Mouse (Mus musculus) embryonic facial prominence, embryonic 12.5 days (tissue): ENCODE measurements around the gene Zfp651. TPM values are rescaled to one million over a fixed set of nuclear protein-coding genes. Genes with fewer than 3 reads are reported as not detected.

Source experiments
- ATAC-seq: fragments of 200-750 bp; cut with Nextera tagmentation; 2 replicates; pipeline ENCODE4 v1.8.0; 2017; ENCODE audit not compliant: insufficient number of reproducible peaks, insufficient read depth, low FRiP score, low TSS enrichment
- H3K27ac ChIP-seq: fragments of 300-500 bp; sonication (generic); 2 replicates; pipeline ENCODE4 v1.5.1; 2016; ENCODE audit warnings: mild to moderate bottlenecking
- H3K27me3 ChIP-seq: fragments of 300-500 bp; sonication (generic); 2 replicates; pipeline ENCODE4 v1.6.1; 2016; ENCODE audit warnings: mild to moderate bottlenecking, moderate library complexity
- H3K36me3 ChIP-seq: fragments of 300-500 bp; sonication (generic); 2 replicates; pipeline ENCODE4 v1.6.1; 2016; ENCODE audit warnings: mild to moderate bottlenecking
- H3K4me1 ChIP-seq: fragments of 300-500 bp; sonication (generic); 2 replicates; pipeline ENCODE4 v1.6.1; 2016
- H3K4me2 ChIP-seq: fragments of 300-500 bp; sonication (generic); replicated peaks from 2 replicates; pipeline ENCODE4 v1.6.1; 2016; ENCODE audit warnings: mild to moderate bottlenecking, moderate library complexity
- H3K4me3 ChIP-seq: fragments of 300-500 bp; sonication (generic); 2 replicates; pipeline ENCODE4 v1.5.1; 2016; ENCODE audit warnings: mild to moderate bottlenecking
- H3K9ac ChIP-seq: fragments of 300-500 bp; sonication (generic); 2 replicates; pipeline ENCODE4 v1.6.1; 2016; ENCODE audit warnings: mild to moderate bottlenecking, moderate library complexity
- H3K9me3 ChIP-seq: fragments of 300-500 bp; sonication (generic); 2 replicates; pipeline ENCODE4 v1.6.1; 2016; ENCODE audit warnings: mild to moderate bottlenecking, moderate library complexity
- WGBS: fragments of 180-500 bp; shearing (Covaris S2); methylation state at CpG from one replicate; pipeline ENCODE4 v1.1.7; 2016; 5-methylcytosine and 5-hydroxymethylcytosine counted together
- polyA plus RNA-seq: library from polyadenylated mRNA; unstranded; fragments of >200 nt; fragmentation: Nextera tagmentation; extraction: Ambion mirVana; gene quantifications from 2 replicates; pipeline ENCODE4 v1.2.1, GENCODE M21; 2016

The Zfp651 gene
- 15.4 and 20.1 TPM in 2 replicates for polyA plus RNA-seq

DNA sequence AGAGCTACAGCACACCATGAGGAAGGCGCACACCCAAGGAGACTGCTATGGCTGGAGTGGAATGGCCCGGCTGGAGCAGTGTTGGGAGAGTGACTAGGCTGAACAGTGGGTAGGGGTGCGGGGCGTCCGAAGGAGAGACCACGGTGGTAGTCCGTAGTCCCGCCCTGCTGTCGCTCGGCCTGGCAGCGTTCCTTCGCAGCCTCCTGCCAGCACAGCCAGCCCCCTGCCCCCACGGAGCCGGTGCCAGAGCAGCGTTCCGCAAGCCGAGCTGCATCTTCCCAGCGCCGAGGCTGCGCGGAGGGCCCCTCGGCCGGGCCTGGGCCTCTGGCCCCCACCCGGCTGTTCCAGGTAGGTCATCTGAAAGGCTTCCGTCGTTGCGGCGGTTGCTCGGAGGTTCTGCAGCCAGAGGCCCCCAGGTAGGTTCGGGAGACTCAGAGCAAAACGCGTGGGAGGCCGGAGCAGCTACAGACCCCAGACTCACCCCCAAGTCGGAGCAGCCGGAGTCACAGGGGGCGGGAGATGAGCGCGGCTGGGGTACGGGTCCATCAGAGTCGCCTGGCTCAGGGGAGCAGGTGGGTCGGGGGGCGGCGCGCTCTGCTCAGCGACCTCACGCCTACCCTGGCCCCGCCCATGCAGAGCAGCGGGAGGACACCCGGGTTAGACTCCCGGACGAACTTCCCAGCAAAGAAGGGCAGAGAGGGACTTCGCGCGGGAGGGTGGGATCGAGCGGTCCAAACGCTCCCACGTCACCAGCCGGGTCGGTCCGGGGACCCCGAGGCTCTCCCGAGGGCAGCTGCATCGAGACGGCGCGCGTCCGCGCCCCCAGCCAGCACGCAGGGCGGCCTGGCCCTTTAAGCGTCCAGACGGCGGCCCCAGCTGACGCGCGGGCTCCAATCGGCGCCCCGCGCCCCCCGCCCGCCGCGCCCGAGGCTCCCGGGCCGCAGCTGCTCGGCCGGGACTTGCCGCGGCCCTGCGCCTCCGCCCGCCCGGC is at the start of gene Zfp651:
Gene Zfp651, plus strand, starts transcription at position 240 of the 991 bp plus-strand sequence.
- Histone ChIP-seq H3K27ac (peak within 1 kb of the TSS; percentile 94), H3K36me3 (peaks cover 42% of the 10 kb centered on the region), H3K4me3 (peak within 1 kb of the TSS; percentile 86), H3K27me3 (no peaks in the 10 kb centered on the region), H3K4me1 (peaks cover 36% of the 10 kb centered on the region), H3K4me2 (peak within 1 kb of the TSS; percentile 83), H3K9me3 (no peaks in the 10 kb centered on the region), H3K9ac (peak within 1 kb of the TSS; percentile 93)
- under 1% methylated on average over 97 of the region's 97 CpGs for WGBS
- ATAC-seq, result peak; percentile 63

DNA sequence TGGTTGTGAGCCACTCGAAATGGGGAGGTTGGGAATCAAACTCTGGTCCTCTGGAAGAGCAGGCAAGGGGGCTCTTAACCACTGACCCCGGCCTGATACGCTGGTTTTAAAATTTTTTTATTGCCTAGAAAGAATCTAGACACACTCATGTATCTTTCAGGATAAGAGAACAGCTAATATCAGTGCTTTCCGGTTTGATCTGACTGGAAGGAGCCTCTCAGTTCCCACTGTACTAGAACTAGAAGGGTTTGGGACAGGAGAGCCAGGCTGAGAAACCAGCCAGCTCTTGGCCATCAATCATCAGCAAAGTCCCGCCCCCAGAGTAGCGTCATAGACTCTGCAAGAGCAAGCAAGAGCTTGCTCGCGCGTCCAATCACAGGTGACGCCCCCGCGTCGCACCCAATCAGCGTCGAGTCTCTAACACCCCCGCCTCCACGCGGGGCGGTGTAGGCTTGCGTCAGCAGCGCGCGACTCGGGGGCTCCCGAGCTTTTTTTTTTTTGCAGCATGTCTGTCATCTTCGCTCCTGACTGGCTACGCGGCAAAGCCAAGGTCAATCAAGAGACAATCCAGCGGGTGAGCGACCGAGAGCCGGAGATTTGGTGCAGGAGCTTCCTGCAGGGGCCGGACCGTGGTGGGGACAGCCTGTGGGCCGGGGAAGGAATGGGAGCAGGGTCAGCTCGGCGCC is 49.1 kb upstream of the Zfp651 start, which contains the start of gene Ss18l2:
Gene Ss18l2, plus strand, starts transcription at position 432 of the 686 bp plus-strand sequence.
- Histone ChIP-seq H3K27ac (peak within 1 kb of the TSS; percentile 92), H3K4me3 (peak within 1 kb of the TSS; percentile 91), H3K9me3 (no peaks in the 10 kb centered on the region), H3K27me3 (no peaks in the 10 kb centered on the region), H3K36me3 (peaks cover 10% of the 10 kb centered on the region; the same call in 1 of the 2 replicates), H3K4me1 (peaks cover 23% of the 10 kb centered on the region), H3K9ac (peak within 1 kb of the TSS; percentile 89), H3K4me2 (peak within 1 kb of the TSS; percentile 82)
- 5% methylated on average over 37 of the region's 37 CpGs for WGBS
- peak; percentile 94 for ATAC-seq

DNA sequence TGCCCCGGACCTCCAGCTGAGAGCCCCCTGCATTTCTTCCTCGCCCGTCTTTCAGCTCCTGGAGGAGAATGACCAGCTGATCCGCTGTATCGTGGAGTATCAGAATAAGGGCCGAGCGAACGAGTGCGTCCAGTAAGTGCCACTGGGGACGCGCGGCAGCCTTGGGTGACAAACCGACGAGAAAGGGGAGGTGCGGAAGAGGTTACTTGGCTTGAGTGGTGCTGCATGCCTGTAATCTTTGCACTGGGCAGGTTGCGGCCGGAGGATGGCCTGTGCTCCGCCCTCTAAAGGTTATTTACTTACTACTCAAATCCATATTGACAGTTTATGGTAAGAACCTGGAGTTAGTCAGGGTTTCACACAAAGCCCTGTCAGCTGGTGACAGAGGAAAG is 48.5 kb upstream of the Zfp651 start:
- Histone ChIP-seq H3K27me3 (no peaks in the 10 kb centered on the region), H3K4me3 (peak overlapping the region; percentile 91), H3K4me2 (peak overlapping the region; percentile 82), H3K27ac (peak overlapping the region; percentile 92), H3K4me1 (peaks cover 18% of the 10 kb centered on the region), H3K9me3 (no peaks in the 10 kb centered on the region), H3K9ac (peak overlapping the region; percentile 89), H3K36me3 (peaks cover 10% of the 10 kb centered on the region; the same call in 1 of the 2 replicates)
- 0 out of 2 replicates have a peak, but pooled peaks have one; percentile 2 for ATAC-seq
- under 1% methylated on average over 18 of the region's 18 CpGs for WGBS

DNA sequence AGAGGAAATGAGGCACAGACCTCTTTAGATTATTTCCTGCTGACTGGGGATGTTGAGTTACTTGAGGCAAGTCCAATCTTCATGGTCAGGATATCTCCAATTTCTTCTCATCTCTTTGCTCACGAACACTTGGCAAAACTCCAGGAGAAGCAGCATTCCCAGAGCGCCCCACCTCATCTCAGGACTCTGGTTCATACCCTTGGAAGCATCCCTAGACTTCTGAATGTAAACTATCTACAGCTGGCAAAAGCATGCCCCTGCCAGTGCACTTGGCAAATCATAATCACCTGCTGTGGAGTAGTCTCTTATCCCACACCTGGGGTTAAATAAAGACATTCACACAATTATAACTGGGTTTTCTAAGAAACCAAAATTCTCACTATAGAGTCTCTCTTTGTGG is 42.1 kb upstream of the Zfp651 start:
- no peak for ATAC-seq
- WGBS, result 81% methylated on average over 2 of the region's 2 CpGs

DNA sequence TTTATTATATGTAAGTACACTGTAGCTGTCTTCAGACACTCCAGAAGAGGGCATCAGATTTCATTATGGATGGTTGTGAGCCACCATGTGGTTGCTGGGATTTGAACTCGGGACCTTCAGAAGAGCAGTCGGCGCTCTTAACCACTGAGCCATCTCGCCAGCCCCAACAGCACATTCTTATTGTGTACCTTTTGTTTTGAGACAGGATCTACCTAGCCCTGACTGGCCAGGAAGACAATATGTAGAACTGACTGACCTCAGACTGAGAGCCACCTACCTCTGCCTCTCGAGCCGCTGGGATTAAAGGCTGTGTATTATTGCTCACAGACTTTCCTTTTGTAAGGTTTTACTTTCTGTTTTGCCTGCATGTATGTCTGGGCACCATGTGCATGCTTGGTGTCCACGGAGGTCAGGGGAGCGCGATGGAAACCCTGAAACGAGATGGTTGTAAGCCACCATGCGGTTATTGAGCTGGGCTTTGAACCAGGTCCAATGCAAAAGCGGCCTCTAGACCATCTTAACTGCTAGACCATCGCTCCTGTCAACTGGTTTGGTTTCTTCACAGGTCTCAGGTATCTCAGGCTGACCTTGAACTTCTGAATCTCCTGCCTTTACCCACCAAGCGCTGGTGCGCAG is 40.9 kb upstream of the Zfp651 start:
- Histone ChIP-seq H3K4me3 (peak overlapping the region; percentile 98), H3K9ac (peak overlapping the region; percentile 98), H3K27ac (peak overlapping the region; percentile 91), H3K27me3 (no peaks in the 10 kb centered on the region), H3K36me3 (peaks cover 6% of the 10 kb centered on the region), H3K4me2 (peak overlapping the region; percentile 88), H3K4me1 (peaks cover 7% of the 10 kb centered on the region; the same call in 1 of the 2 replicates), H3K9me3 (no peaks in the 10 kb centered on the region)
- WGBS, result 64% methylated on average over 15 of the region's 15 CpGs
- ATAC-seq, result 0 out of 2 replicates have a peak, but pooled peaks have one; percentile 1

More for the DNA sequence above, 42.1 kb upstream of the Zfp651 start:
- Histone ChIP-seq H3K27ac (no peak overlapping the region), H3K27me3 (no peaks in the 10 kb centered on the region), H3K9ac (no peak overlapping the region), H3K4me3 (no peak overlapping the region), H3K4me2 (no peak overlapping the region), H3K36me3 (peaks cover 10% of the 10 kb centered on the region), H3K4me1 (peaks cover 7% of the 10 kb centered on the region; the same call in 1 of the 2 replicates), H3K9me3 (no peaks in the 10 kb centered on the region)

DNA sequence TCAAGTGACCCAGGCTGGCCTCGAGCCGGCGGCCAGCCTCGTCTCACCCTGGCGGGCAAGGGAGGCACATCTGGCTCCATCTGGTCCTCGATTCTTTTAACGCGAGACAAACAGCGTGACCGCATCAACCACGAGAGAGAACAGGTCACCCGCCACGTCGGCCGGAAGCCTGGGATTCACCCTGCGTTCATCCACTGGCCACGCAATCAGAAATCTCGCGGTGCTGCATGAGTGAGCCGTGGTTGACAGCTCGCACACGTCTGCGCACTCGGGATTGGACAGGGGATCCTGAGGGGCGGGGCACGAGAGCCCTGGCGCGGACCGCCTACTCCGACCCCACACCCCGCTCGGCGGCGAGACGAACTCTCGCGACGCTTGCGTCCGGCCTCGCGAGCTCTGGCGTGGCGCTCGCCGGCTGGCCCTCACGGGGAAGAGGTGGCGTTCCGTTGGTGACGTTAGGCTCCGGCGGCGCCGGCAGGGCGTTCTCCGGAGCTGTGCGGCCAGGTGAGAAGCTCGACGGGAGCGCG is 40.3 kb upstream of the Zfp651 start, which contains the start of gene Nktr:
Gene Nktr, plus strand, starts transcription at position 378 of the 527 bp plus-strand sequence.
- peak; percentile 98 for ATAC-seq
- Histone ChIP-seq H3K9me3 (no peaks in the 10 kb centered on the region), H3K27ac (peak within 1 kb of the TSS; percentile 96), H3K4me1 (peaks cover 7% of the 10 kb centered on the region; the same call in 1 of the 2 replicates), H3K27me3 (no peaks in the 10 kb centered on the region), H3K4me2 (peak within 1 kb of the TSS; percentile 88), H3K4me3 (peak within 1 kb of the TSS; percentile 98), H3K9ac (peak within 1 kb of the TSS; percentile 98), H3K36me3 (no peaks in the 10 kb centered on the region; the same call in none of the 2 replicates)
- WGBS, result under 1% methylated on average over 47 of the region's 61 CpGs

DNA sequence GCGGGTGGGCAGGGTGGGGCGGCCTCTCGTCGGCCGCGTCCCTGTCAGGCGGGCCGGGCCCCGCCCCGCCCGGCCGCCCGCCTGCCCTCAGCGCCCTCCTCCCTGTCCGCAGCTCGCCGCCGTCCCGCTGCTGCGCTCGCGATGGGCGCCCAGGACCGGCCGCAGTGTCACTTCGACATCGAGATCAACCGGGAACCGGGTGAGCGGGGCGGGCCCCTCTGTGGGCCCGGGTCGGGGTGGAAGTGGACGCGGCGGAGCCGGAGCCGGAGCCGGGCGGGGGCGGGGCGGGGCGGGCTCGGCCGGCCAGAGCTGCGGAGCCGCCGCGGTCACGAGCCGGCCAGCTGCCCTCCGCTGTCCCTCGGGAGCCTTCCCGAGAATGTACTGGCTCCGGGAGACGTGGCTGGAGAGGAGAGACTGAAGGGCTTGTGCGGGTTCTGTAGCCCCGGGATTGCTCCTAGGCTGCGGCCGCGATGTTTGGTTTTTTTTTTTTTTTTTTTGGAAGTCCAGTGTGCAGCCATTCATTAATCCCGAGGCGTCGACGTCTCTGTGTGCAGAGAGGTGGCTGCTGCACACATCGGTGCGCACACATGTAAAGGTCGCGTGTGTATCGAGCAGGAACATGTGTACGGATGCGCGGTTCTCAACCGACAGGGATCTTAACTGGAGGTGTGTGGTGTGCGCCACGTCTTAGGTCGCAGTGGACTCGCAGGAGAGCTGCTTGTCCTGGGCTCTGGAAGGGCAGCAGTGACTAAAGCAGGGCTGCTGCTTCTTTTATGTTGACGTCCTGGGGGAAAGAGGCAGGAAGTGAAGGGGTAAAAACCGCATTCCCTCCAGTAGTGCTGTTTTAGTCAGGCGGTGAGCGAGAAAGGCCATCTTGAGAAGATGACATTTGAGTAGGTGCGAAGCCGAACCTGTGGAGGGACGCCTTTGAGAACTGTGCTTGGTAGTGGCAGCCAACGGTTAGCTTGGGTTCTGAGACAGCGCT is 39.5 kb upstream of the Zfp651 start:
- peak; percentile 76 for ATAC-seq
- no peaks in the 10 kb centered on the region for H3K27me3 ChIP-seq
- H3K4me2 ChIP-seq, result peak overlapping the region; percentile 88
- no peaks in the 10 kb centered on the region for H3K9me3 ChIP-seq
- peak overlapping the region; percentile 98 for H3K9ac ChIP-seq
- H3K36me3 ChIP-seq, result no peaks in the 10 kb centered on the region; the same call in 1 of the 2 replicates
- H3K4me3 ChIP-seq, result peak overlapping the region; percentile 98
- H3K4me1 ChIP-seq, result peaks cover 7% of the 10 kb centered on the region; the same call in 1 of the 2 replicates
- H3K27ac ChIP-seq, result peak overlapping the region; percentile 96
- WGBS, result under 1% methylated on average over 74 of the region's 87 CpGs

DNA sequence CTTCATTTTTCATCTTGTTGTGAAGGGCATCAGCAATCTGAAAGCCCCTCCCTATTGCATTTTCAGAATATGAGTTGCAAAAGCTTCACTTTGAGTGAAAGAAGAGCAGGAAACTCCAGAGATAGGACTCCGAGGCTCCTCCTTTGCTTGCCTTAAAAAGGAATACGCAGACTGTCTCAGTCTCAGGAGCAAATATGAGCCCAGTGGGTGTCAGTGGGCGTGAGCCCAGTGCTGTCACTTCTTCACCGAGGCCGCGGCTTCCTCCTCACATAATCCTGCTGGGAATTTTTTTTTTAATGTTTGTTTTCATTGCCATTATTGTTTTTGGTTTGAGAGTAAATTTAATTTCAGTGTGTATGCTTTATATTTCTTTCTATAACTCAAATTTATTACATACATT is 18.6 kb upstream of the Zfp651 start:
- no peaks in the 10 kb centered on the region for H3K27me3 ChIP-seq
- H3K36me3 ChIP-seq, result peaks cover 50% of the 10 kb centered on the region
- no peak overlapping the region for H3K9ac ChIP-seq
- no peaks in the 10 kb centered on the region for H3K4me1 ChIP-seq
- H3K9me3 ChIP-seq, result no peaks in the 10 kb centered on the region
- no peak overlapping the region for H3K4me3 ChIP-seq
- no peak overlapping the region for H3K4me2 ChIP-seq
- H3K27ac ChIP-seq, result no peak overlapping the region
- no peak for ATAC-seq
- WGBS, result 90% methylated on average over 6 of the region's 6 CpGs

DNA sequence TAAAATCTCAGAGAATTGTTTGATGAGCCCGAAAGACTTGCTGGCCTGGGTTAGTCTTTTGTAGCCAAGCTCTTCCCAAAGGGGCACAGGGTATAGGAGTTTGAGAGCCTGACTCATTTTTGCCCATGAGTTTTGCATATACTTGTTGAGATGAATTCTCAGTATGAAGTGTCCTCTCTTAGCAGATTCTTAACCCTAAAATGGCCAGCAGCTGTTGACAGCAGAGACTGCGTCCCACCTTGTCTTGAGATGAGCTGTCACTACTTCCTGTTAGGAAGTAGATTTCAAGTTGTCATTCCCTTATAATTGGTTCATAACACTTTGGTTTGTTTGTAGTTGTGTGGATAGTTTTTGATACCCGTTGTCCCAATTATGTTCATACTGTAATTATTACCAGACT is 18.0 kb upstream of the Zfp651 start:
- no peak for ATAC-seq
- WGBS, result 90% methylated on average over 3 of the region's 3 CpGs
- H3K36me3 ChIP-seq, result peaks cover 54% of the 10 kb centered on the region
- H3K4me2 ChIP-seq, result no peak overlapping the region
- H3K27me3 ChIP-seq, result no peaks in the 10 kb centered on the region
- H3K9ac ChIP-seq, result no peak overlapping the region
- no peak overlapping the region for H3K27ac ChIP-seq
- no peaks in the 10 kb centered on the region for H3K9me3 ChIP-seq
- H3K4me3 ChIP-seq, result no peak overlapping the region
- H3K4me1 ChIP-seq, result no peaks in the 10 kb centered on the region

DNA sequence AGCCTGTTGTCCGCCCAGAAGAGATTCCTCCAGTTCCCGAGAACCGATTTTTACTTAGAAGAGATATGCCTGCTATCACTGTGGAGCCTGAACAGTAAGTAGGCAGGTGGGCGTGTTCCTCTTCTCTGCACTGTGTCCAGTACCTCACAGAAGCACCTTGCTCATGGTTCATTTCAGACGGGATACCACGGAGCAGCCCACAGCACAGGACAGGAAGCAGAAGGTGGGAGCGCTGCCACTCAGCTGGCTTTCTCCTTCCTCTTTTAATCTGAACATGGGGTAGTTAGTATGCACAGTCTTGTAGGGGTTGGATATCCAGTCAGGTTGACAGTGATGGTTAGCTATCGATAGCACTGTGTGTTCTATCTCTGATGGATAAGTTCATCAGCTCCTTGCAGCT is 15.1 kb upstream of the Zfp651 start:
- Histone ChIP-seq H3K4me2 (no peak overlapping the region), H3K27ac (no peak overlapping the region), H3K9ac (no peak overlapping the region), H3K4me3 (no peak overlapping the region), H3K36me3 (peaks cover 80% of the 10 kb centered on the region), H3K9me3 (no peaks in the 10 kb centered on the region), H3K4me1 (no peaks in the 10 kb centered on the region), H3K27me3 (no peaks in the 10 kb centered on the region)
- no peak for ATAC-seq
- WGBS, result 90% methylated on average over 8 of the region's 8 CpGs
